Mouse (Mus musculus) embryonic facial prominence, embryonic 13.5 days (tissue): ENCODE measurements around the gene Sephs2. TPM values are rescaled to one million over a fixed set of nuclear protein-coding genes. Genes with fewer than 3 reads are reported as not detected.
"Not testable (repeated sequence)": the region's sequence is repeated elsewhere in the genome, so short reads cannot be mapped to it uniquely, and the experiment has no call there.

ENCODE experiments used
- ATAC-seq: fragments of 200-750 bp; cut with Nextera tagmentation; 2 replicates; pipeline ENCODE4 v1.8.0; 2017; ENCODE audit warnings: low read depth; ENCODE audit not compliant: insufficient number of reproducible peaks, insufficient read depth, low FRiP score, low TSS enrichment
- H3K27ac ChIP-seq: fragments of 300-500 bp; sonication (generic); 2 replicates; pipeline ENCODE4 v1.5.1; 2015; ENCODE audit warnings: moderate library complexity, mild to moderate bottlenecking, inconsistent platforms
- H3K27me3 ChIP-seq: fragments of 300-500 bp; sonication (generic); 2 replicates; pipeline ENCODE4 v1.6.1; 2015; ENCODE audit warnings: mild to moderate bottlenecking, inconsistent platforms
- H3K36me3 ChIP-seq: fragments of 300-500 bp; sonication (generic); 2 replicates; pipeline ENCODE4 v1.6.1; 2015; ENCODE audit warnings: mild to moderate bottlenecking, inconsistent platforms
- H3K4me1 ChIP-seq: fragments of 300-500 bp; sonication (generic); 2 replicates; pipeline ENCODE4 v1.6.1; 2015; ENCODE audit warnings: inconsistent platforms
- H3K4me2 ChIP-seq: fragments of 300-500 bp; sonication (generic); 2 replicates; pipeline ENCODE4 v1.6.1; 2015; ENCODE audit warnings: moderate library complexity, mild to moderate bottlenecking, inconsistent platforms
- H3K4me3 ChIP-seq: fragments of 300-500 bp; sonication (generic); 2 replicates; pipeline ENCODE4 v1.5.1; 2015; ENCODE audit warnings: mild to moderate bottlenecking, inconsistent platforms
- H3K9ac ChIP-seq: fragments of 300-500 bp; sonication (generic); 2 replicates; pipeline ENCODE4 v1.6.1; 2015; ENCODE audit warnings: mild to moderate bottlenecking, inconsistent platforms
- H3K9me3 ChIP-seq: fragments of 300-500 bp; sonication (generic); 2 replicates; pipeline ENCODE4 v1.6.1; 2016; ENCODE audit warnings: inconsistent platforms
- WGBS: fragments of 180-500 bp; shearing (Covaris S2); methylation state at CpG from one replicate; pipeline ENCODE4 v1.1.7; 2015; ENCODE audit warnings: mixed read lengths; 5-methylcytosine and 5-hydroxymethylcytosine counted together
- polyA plus RNA-seq: library from polyadenylated mRNA; unstranded; fragments of >200 nt; fragmentation: Nextera tagmentation; extraction: Ambion mirVana; gene quantifications from 2 replicates; pipeline ENCODE4 v1.2.1, GENCODE M21; 2015

The Sephs2 gene
- polyA plus RNA-seq, 1 experiment from 2014 or later: 64.1 TPM

DNA sequence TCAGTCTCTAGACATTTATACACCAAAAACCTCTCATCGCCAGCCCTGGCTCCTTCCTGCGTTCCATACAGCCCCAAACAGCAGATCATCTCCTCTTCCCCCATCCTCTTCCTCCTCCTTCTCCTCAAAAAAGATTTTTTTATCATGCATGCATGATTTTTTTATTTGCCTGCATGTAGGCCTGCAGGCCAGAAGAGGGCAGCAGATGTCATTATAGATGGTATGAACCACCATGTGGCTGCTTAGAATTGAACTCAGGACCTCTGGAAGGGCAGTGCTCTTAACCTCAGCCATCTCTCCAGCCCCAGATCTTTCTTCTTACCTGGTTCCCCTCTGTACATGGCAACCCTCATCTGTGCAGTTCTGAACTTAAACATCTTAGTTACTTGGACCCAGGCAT is 21.4 kb downstream of the Sephs2 start:
- peaks cover 57% of the 10 kb centered on the region for H3K36me3 ChIP-seq
- no peaks in the 10 kb centered on the region for H3K9me3 ChIP-seq
- H3K9ac ChIP-seq: no peak overlapping the region
- peaks cover 13% of the 10 kb centered on the region for H3K4me1 ChIP-seq
- 86% methylated on average over 2 of the region's 2 CpGs for WGBS
- no peak overlapping the region for H3K27ac ChIP-seq
- H3K4me2 ChIP-seq: no peak overlapping the region
- H3K4me3 ChIP-seq: no peak overlapping the region
- H3K27me3 ChIP-seq: no peaks in the 10 kb centered on the region
- no peak for ATAC-seq

DNA sequence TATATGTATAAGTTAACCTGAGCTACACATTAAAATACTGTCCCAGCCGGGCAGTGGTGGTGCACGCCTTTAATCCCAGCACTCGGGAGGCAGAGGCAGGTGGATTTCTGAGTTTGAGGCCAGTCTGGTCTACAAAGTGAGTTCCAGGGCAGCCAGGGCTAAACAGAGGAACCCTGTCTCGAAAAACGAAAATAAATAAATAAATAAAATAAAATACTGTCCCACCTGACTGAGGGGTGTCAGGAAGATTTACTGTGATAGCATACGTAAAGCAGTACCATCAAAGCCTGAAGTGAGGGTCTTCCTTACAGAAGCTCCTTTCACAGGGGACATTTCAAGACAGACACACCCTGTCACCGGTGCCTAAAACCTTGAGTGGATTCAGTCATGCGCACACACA is 23.3 kb downstream of the Sephs2 start:
- H3K9me3 ChIP-seq: not testable (repeated sequence)

DNA sequence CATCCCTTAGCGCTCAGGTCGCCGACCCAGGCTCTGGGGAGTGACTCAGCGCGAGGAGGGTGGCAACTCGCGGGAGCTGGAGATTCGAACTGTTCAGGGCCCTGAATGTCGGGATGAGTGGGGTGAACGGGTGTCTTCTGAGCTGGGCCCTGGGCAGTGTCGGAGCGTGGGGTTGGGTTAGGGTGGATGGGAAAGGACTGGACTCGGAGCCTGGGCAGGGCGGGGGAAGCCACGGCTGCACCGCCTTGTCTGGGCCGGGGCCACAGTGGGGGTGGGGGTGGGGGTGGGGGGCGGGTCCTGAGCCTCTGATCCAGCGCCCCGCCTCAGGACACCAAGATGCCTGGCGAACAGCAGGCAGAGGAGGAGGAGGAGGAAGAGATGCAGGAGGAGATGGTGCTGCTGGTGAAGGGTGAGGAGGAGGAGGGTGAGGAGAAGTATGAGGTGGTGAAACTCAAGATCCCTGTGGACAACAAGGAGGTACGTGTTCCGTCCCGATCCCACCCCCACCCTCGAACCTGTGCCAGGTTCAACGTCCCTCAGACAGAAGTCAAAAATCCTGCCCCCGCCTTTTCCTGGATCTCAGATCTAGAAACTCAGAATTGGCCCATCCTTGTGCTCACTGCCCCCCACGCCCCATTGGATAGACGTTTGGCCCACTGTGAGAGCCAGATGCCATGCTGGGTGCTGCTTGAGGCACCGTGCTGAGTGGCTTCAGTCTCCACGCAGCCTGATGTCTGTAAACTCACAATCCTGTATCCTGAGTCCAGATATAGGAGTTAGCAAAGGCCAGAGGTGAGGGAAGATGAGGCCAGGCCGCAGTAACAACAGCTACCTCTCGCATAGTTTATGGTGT is 29.0 kb downstream of the Sephs2 start:
- peak; percentile 82 for ATAC-seq
- Histone ChIP-seq H3K27ac (peak overlapping the region; percentile 96), H3K27me3 (no peaks in the 10 kb centered on the region), H3K9ac (peak overlapping the region; percentile 95), H3K4me3 (peak overlapping the region; percentile 86), H3K36me3 (peaks cover 36% of the 10 kb centered on the region), H3K4me2 (peak overlapping the region; percentile 77), H3K9me3 (no peaks in the 10 kb centered on the region), H3K4me1 (peaks cover 29% of the 10 kb centered on the region)
- 10% methylated on average over 32 of the region's 33 CpGs for WGBS

More for the DNA sequence above, 23.3 kb downstream of the Sephs2 start:
- 90% methylated on average over 8 of the region's 8 CpGs for WGBS
- H3K4me3 ChIP-seq, H3K27me3 ChIP-seq, H3K27ac ChIP-seq, H3K4me2 ChIP-seq, H3K9ac ChIP-seq, ATAC-seq: not testable (repeated sequence)
- Histone ChIP-seq H3K36me3 (peaks cover 58% of the 10 kb centered on the region), H3K4me1 (peaks cover 31% of the 10 kb centered on the region)

DNA sequence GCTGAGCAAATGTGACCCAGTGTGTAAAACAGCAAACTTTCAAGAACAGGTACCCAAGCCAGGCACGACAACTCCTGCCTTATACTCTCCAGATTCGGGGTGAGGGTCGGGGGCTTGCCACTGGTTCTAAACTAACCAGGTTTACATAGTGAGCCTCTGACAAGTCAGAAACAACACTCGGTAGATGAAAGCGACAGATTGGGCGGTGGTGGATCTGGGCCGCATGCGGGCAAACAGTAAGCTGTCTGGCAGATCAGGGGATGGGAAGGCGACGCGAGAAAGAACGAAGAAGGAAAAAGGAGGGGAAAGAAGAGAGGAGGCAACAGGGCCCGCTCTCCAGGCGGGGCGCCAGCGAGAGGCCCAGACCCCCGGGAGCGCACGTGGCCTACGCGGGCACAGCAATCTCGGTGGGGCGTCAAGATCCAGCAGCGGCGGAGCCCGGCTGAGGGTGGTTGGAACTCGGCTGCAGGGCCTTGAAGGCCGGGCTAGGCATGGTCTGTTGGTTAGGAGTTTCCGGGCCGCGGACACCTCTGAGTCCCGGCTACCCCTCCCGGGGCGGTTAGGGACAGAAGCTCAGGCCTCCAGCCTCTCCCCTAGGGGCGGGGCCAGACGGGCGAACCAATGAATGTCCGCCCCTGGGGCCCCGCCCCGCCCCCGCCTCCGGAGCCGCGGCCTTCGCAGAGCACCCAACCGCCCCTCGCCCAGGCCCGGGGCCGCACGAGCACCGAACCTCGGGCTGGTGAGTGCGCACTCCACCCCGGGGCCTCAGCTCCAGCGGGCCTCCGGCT is 29.8 kb downstream of the Sephs2 start, which contains the start of gene Zfp771:
Zfp771 (plus strand) TSS at position 405 of the 788 bp plus-strand sequence.
- Histone ChIP-seq H3K4me2 (peak within 1 kb of the TSS; percentile 77), H3K36me3 (peaks cover 31% of the 10 kb centered on the region), H3K9me3 (no peaks in the 10 kb centered on the region), H3K4me1 (peaks cover 29% of the 10 kb centered on the region), H3K4me3 (peak within 1 kb of the TSS; percentile 86), H3K9ac (peak within 1 kb of the TSS; percentile 95), H3K27me3 (no peaks in the 10 kb centered on the region), H3K27ac (peak within 1 kb of the TSS; percentile 96)
- 1% methylated on average over 55 of the region's 56 CpGs for WGBS
- peak; percentile 92 for ATAC-seq

DNA sequence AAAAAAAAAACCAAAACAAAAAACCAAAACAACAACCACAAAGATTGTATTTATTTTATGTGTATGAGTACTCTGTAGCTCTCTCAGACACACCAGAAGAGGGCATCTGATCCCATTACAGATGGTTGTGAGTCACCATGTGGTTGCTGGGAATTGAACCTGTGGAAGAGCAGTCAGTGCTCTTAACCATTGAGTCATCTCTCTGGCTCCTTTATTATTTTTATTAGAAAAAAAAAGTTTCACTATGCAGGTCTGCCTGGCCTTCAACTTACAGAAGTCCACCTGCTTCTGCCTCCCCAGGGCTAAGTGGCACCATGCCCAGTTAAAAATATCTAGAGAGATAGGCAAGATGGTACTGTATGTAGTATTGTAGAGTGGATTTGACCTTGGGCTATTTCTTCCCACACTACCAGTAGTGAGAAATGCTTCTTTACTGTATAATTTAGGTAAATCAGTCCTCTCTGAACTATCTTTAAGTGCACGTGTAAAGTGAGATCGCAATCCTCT is 30.4 kb downstream of the Sephs2 start:
- WGBS: 28% methylated on average over 2 of the region's 2 CpGs
- H3K27ac ChIP-seq: peak overlapping the region; percentile 96
- H3K36me3 ChIP-seq: peaks cover 35% of the 10 kb centered on the region
- no peaks in the 10 kb centered on the region for H3K27me3 ChIP-seq
- H3K4me3 ChIP-seq: peak overlapping the region; percentile 86
- no peaks in the 10 kb centered on the region for H3K9me3 ChIP-seq
- peak overlapping the region; percentile 95 for H3K9ac ChIP-seq
- peak overlapping the region; percentile 77 for H3K4me2 ChIP-seq
- peaks cover 29% of the 10 kb centered on the region for H3K4me1 ChIP-seq
- no peak for ATAC-seq

DNA sequence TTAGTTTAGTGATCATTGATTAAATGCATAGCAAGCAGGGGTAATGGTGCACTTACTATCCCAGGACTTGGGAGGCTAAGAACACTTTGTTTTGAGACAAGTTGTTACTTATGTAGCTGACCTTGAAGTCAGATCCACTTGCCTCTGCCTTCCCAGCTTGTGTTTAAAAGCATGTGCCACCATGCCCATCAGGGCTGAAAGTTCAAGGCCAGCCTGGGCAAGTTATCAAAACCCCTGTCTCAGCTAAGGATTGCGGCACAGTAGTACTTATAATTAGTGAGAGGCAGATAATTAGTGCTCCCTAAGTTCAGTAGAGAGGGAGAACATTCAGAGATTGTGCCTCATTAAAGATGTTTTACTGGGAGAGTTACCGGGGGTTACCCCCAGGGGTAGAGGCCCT is 39.1 kb downstream of the Sephs2 start:
- H3K4me3 ChIP-seq: 0 out of 2 replicates have a peak overlapping the region, but pooled peaks have one; percentile 97
- H3K27ac ChIP-seq: no peak overlapping the region
- no peak overlapping the region for H3K9ac ChIP-seq
- peaks cover 34% of the 10 kb centered on the region for H3K4me1 ChIP-seq
- ATAC-seq: no peak
- peak overlapping the region; percentile 79; the same call in 1 of the 2 replicates for H3K4me2 ChIP-seq
- peaks cover 61% of the 10 kb centered on the region for H3K36me3 ChIP-seq
- H3K27me3 ChIP-seq: no peaks in the 10 kb centered on the region
- 88% methylated on average over 2 of the region's 2 CpGs for WGBS
- H3K9me3 ChIP-seq: no peaks in the 10 kb centered on the region

DNA sequence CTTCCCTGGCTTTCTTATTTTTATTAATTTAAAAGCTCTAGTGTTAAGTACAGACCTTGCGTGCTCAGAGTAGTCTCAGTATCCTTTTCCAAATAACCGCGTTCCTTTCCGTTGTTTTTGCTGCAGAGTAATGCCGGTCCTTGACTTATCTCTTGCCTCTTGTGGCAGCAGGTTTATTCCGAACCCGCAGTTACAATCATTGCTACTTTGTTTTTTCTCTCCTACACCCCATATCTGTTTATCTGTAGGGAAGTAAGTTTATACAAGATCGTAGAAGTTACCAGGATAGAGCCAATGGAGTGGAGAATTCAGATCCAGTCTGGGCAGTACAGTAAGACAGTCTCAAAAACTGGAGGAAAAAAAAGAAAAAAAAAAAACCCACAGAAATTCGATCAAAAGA is 40.1 kb downstream of the Sephs2 start:
- H3K27me3 ChIP-seq: no peaks in the 10 kb centered on the region
- H3K9ac ChIP-seq: peak overlapping the region; percentile 97
- peaks cover 34% of the 10 kb centered on the region for H3K4me1 ChIP-seq
- peak overlapping the region; percentile 99 for H3K27ac ChIP-seq
- peak overlapping the region; percentile 79 for H3K4me2 ChIP-seq
- WGBS: 6% methylated on average over 9 of the region's 9 CpGs
- H3K36me3 ChIP-seq: peaks cover 65% of the 10 kb centered on the region
- no peak for ATAC-seq
- H3K4me3 ChIP-seq: peak overlapping the region; percentile 97
- H3K9me3 ChIP-seq: no peaks in the 10 kb centered on the region

DNA sequence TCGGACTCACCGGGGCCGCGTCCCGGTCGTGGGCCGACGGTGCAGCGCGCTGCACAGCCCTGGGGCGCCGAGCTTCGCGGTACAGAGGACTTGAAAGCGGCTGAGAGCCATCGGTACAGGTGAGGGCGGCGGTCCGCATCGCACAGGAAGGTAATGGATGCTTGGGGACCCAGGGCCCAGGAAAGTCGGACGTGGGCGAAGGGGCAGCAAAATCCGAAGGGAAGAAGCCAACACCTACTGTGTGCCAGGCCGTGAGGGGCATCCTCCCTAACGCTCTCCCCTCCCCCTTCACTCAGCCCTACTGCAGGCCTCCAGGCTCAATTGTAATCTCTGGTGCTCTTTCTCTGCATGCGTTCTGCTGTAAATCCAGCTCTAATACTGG is 40.5 kb downstream of the Sephs2 start:
- H3K4me1 ChIP-seq: peaks cover 34% of the 10 kb centered on the region
- peak; percentile 21; the same call in 1 of the 2 replicates for ATAC-seq
- peak overlapping the region; percentile 99 for H3K27ac ChIP-seq
- no peaks in the 10 kb centered on the region for H3K27me3 ChIP-seq
- under 1% methylated on average over 27 of the region's 27 CpGs for WGBS
- no peaks in the 10 kb centered on the region for H3K9me3 ChIP-seq
- peaks cover 61% of the 10 kb centered on the region for H3K36me3 ChIP-seq
- peak overlapping the region; percentile 97 for H3K9ac ChIP-seq
- H3K4me3 ChIP-seq: peak overlapping the region; percentile 97
- H3K4me2 ChIP-seq: peak overlapping the region; percentile 79

DNA sequence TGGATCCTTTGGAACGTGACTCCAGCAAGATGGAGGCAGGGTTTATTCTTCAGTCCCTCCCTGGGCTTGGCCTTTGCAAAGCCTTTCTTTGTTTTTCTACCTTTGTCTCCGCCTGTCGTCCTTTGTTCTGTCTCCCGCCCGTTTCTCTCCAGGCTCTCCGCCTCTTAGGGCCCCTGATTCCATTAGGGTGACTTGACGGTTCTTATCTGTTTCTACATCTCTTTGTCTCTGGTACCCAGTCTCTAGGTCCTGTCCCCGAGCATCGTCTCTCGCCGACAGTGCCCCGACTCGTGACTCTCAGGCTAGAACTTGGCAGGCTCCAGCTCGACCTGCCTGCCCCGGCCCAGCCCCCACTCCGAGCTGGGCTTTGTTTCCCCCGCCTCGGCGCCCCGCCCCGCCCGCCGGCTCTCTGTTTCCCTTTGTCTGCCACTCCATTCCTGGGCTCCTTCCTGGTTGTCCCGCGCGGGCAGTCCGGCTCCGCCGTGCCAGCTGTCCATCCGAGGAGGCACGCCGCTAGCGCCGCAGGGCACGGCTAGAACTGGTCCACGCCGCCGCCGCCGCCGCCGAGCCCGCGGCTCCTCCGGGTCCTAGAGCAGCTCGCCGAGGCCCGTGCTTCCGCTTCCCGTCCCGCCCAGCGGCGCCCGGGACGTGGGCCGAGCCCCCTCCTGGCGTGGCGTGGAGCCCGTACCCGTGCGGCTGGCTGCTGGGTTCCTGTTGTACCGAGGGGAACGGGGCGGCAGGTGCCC is 41.1 kb downstream of the Sephs2 start, which contains the start of the genes Zfp553 and Sept1:
Zfp553 (plus strand) TSS at position 440 of the 746 bp plus-strand sequence.
Sept1 (minus strand) TSS at position 509 of the 746 bp plus-strand sequence.
- under 1% methylated on average over 64 of the region's 64 CpGs for WGBS
- peaks cover 56% of the 10 kb centered on the region for H3K36me3 ChIP-seq

DNA sequence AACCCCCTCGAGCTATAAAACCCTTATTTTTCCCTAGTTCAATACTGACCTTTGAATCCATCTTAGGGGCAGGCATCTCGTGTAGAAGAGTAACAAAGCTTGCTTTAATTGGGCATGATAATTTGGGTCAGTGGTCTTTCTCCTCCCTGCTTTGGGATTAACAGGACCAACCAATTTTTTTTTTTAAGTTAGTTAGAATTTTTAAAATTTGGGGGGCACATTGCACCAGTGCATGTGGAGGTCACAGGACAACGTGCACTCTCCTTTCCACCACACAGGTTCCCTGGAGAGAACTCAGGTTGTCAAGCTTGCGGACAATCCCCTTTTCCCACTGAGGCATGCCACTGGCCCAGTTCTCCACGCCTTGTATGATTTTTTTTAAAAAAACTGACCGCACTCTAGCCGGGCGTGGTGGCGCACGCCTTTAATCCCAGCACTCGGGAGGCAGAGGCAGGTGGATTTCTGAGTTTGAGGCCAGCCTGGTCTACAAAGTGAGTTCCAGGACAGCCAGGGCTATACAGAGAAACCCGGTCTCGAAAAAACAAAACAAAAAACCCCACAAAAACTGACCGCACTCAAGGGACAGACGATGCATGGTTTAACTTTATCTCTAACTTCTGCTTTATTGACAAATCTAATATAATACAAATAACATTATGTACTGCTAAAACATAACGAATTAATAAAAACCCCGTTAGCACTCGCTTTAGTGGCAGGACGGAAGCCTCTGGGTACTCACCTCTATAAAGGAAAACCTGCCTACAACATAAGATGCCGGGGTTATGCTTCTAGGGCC is 41.8 kb downstream of the Sephs2 start:
- peak overlapping the region; percentile 97 for H3K9ac ChIP-seq
- no peak for ATAC-seq
- H3K27me3 ChIP-seq: no peaks in the 10 kb centered on the region
- no peaks in the 10 kb centered on the region for H3K9me3 ChIP-seq
- WGBS: 8% methylated on average over 20 of the region's 20 CpGs
- peaks cover 34% of the 10 kb centered on the region for H3K4me1 ChIP-seq
- H3K36me3 ChIP-seq: peaks cover 48% of the 10 kb centered on the region
- H3K4me2 ChIP-seq: peak overlapping the region; percentile 79
- H3K4me3 ChIP-seq: peak overlapping the region; percentile 97
- H3K27ac ChIP-seq: peak overlapping the region; percentile 99

More for the DNA sequence above, 41.1 kb downstream of the Sephs2 start, which contains the start of the genes Zfp553 and Sept1:
- Histone ChIP-seq H3K9ac (peak within 1 kb of the TSS; percentile 97), H3K4me3 (peak within 1 kb of the TSS; percentile 97), H3K9me3 (no peaks in the 10 kb centered on the region), H3K27ac (peak within 1 kb of the TSS; percentile 99), H3K4me2 (peak within 1 kb of the TSS; percentile 79), H3K27me3 (no peaks in the 10 kb centered on the region), H3K4me1 (peaks cover 34% of the 10 kb centered on the region)
- ATAC-seq: peak; percentile 88
